Mouse (Mus musculus) embryonic fibroblast, embryonic 13.5 days (primary cell): ENCODE measurements at regions not wholly inside any gene's neighbourhood (a gene's known extent, or its start where the extent isn't known, plus 50 kb on each side); places are given as distances from the start of the nearest gene placed in this dataset.

Source experiments
- CTCF ChIP-seq: IDR thresholded peaks from 2 replicates; pipeline ENCODE4 v1.5.1; 2011; ENCODE audit warnings: mild to moderate bottlenecking, control low read depth, low read length, moderate library complexity, borderline replicate concordance; ENCODE audit not compliant: insufficient read depth
- POLR2A ChIP-seq: IDR thresholded peaks from 2 replicates; pipeline ENCODE4 v1.6.1; 2011; ENCODE audit warnings: low read depth, mild to moderate bottlenecking, control low read depth, low read length, moderate library complexity

DNA sequence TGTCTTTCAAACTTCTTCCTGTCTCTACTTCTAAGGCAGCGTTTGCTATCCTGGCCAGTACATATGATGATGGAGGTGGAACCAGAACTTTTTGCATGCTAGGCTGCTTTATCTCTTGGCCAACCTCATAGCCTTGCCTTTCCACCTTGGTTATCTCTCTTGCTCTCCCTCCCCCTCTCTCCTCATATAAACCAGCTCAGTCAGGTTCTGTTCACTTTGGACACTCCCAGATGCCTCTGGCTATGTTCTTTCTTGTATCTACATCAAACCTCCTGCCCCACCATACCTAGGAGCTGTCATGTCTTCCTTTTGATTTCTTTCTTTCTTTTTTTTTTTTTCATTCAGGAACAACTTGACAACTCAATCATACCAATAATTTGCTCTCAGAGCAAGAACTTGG is 98.0 kb upstream of the Plcb4 start:
- TF ChIP-seq CTCF (no peak), POLR2A (no peak)
